Mouse (Mus musculus) T-helper 17 cell (primary cell): ENCODE data around the gene Stag3.

Experiments
- in situ Hi-C, 2 experiments: fragments of 300-600 bp; cut with MboI, MseI; formaldehyde crosslinking; loops; 1 replicate in 1 of 2; 2 replicates in 1 of 2; pipeline ENCODE4 v1.15.1; 2025; ENCODE audit warnings: high pct_unique_total_duplicates in 2 of 2

Gene Stag3

DNA sequence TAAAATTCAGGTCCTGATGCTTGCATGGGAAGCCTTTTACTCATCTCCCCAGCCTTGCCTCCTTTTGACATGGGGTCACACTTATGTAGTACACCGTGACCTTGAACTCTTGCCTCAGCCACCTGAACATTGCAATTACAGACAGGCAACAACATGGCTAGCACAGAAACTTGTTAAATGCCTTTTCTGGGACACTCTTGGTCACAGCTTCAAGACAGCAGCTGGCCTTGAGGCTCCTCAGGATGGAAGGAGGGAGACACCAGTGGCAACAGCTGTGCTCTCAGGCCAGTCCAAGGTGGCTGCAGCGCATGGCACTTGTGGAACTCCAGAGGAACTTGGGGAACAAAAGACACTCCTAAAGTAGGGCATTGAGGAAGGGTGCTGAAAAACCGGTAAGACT, 12.9 kb upstream of the Stag3 start:
- in situ Hi-C loops: no loop called here

DNA sequence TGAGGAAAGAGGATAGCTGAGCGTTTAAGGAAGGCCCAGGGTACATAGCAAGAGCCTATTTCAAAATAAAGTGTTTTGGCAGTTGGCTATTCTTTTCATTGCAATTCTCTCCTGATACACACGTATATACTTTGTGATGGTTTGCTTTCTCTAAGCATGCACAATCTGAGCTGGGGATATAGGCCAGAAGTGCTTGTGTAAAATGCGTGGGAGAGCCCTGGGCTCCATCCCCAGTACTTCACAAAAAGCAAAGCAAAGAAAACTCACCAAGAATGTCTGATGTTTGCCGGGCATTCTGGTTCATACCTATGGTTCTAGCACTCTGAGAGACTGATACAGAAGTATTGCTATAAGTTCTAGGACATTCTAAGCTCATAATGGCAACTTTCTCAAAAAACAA, 11.1 kb upstream of the Stag3 start:
- in situ Hi-C loops: no loop called here

DNA sequence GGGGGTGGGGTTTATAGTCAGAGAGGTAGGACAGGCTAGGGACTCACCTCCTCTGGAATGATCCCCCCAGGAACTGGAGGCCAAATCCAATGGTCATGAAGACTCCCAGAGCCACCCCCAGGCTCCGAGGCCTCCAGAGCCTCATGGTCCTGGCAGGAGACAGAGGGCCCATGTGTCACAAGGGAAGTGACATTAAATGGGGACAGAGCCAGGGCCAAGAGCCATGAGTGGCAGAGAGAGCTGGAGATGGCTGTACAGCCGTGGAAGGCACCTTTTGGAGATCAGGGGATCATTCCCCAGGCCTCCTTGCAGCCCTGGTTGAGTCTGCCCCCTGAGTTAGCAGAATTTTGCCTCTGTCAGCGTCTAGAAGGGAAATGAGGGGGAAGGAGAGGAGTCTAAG, 8.8 kb upstream of the Stag3 start:
- in situ Hi-C loops: loop anchor here in 1 of 2 experiments (10.0 kb wide), 1 partner anchor 354 kb away; the partner anchor contains the start of gene A430033K04Rik

DNA sequence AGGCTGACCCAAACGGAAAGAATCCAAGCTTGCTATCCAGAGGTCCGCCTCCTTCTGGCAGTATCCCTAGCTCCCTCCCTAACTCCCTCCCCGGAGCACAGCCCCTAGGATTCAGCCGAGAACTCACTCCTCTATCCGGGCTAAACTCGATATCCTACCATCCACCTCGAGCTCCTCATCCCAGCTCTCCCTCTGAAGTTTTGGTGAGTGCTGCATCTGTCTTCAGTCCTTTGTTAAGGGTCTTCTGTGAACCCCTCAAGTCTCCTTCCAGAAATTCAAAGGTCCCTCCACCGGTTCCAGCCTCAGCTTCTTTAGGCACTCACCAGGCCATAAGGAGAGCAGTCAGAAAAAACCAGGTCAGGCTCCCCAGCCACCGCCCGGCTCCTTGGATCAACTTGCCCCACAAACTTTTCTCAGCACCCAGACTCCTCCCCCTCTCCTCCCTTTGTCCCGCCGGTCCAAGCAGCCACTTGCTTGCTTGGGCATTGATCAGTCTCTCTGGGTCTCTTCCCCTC, 7.6 kb upstream of the Stag3 start, which contains the start of gene Gal3st4:
TSS of gene Gal3st4 (minus strand) at position 432 of the 515 bp plus-strand sequence.
- in situ Hi-C loops: loop anchor here in 1 of 2 experiments (10.0 kb wide), 1 partner anchor 352 kb away; the partner anchor contains the start of gene A430033K04Rik

DNA sequence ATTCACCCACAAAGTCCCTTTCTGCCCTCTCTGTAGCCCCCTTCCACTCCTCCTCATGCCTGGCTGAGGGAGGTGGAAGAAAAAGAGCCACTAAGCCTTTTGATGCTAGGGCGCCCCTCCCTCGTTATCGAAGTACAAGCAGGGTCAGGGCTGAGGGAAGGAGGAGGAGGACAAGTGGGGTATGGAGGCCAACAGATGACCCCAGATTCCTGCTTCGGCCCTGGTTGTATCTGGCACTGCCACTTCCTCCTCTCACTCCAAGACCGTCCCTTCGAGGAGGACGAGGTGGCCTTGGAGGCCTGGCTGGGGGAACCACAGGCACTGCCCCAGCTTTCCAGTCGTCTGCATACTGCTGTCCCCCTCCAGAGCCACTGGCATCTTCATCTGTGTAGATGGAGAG, 5.9 kb upstream of the Stag3 start:
- in situ Hi-C loops: loop anchor here in 1 of 2 experiments (10.0 kb wide), 1 partner anchor 351 kb away; the partner anchor contains the start of gene A430033K04Rik

DNA sequence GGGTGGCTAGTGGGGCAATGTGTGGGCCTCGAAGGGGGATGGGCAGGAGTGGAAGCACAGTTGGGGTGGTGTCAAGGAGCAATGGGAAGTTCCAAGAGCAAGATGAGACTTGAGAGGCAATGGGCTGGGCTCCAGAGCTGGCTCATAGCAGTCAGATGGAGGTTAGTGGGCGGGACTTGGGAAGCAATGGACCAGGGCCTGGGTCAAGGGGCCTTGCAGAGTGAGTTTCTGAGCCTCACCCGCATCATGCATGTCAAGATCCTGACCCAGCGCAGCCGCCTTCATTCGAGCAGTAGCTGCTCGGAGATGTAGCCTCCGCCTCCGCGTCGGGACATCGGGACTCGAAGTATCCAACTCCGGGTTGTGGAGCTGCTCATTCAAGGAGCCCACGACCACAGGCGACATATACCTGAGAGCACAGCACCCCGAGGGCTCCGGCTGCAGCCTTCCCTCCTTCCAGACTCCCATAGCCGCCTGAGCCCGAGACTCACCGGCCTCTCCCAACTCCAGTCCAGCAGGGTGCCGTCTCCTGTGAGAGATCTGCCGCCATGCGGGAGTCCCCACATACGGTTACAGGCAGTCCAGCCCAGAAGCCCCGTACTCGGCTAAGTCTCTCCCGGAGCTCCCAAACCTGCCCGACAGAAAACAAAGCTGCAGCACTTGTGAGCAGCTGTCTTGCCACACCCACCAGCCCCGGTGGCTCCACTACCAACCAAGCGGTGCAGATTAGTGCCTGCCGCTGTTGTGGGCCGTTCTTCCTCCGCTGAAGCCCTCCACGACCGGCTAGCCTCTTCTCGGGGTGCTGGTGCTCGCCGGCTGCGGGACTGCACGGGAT, 4.6 kb upstream of the Stag3 start:
- in situ Hi-C loops: loop anchor here in 1 of 2 experiments (10.0 kb wide), 1 partner anchor 349 kb away; the partner anchor contains the start of gene A430033K04Rik

DNA sequence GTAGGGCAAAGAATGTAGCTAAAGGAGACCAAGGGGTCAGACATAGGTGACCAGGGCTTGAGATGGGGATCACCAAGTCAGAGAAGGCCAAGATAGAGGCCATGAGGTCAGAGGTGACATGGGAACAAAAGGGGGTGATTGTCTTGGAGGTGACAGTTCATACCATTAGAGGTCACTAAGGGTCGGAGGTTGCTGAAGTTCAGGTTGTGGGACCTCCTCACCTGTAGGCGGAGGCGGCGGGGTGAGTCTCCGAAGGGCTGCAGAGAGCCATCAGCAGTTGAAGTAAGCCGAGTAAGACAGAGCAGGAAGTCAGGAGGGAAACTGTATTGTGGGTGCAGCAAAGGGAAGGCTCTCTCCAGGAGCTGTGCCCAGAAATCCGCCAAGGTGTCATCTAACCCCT, 2.0 kb upstream of the Stag3 start:
- in situ Hi-C loops: loop anchor here in 1 of 2 experiments (10.0 kb wide), 1 partner anchor 347 kb away; the partner anchor contains the start of gene A430033K04Rik

DNA sequence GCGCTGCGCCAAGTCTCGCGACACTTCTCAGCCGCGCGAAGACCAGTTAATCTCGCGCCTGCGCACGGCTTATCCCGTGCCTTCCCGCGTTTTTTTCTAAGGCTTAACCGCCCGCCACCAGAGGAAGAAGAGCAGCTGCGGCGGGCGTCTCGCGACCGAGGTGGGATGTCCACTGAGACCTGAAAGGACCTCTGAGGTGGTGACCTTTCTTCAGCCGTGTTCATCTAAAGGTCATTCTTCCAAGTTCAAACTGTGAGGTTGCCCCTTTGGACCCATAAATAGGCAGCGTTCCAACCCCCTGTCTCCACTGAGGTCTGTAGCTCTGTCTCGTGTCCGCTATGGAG, 357 bp downstream of the Stag3 start:
- in situ Hi-C loops: loop anchor here in 1 of 2 experiments (10.0 kb wide), 1 partner anchor 374 kb away; no protein-coding TSS in a partner anchor

DNA sequence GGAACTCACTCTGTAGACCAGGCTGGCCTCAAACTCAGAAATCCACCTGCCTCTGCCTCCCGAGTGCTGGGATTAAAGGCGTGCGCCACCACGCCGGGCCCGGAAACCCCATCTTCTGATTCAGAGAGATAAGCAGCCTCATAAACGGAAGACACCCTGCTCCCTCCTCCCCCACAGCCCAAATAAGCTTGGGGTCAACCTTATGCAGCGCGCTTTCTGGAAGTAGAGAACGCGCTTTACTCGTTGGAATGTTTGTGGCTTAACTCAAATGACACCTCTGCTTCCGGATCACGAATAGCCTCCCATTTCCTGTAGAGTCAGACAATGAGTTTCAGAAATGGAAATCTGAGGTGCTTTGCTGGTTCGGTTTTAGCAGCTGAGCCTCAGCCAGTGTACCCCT, 789 bp downstream of the Stag3 start:
- in situ Hi-C loops: loop anchor here in 1 of 2 experiments (10.0 kb wide), 1 partner anchor 374 kb away; no protein-coding TSS in a partner anchor

DNA sequence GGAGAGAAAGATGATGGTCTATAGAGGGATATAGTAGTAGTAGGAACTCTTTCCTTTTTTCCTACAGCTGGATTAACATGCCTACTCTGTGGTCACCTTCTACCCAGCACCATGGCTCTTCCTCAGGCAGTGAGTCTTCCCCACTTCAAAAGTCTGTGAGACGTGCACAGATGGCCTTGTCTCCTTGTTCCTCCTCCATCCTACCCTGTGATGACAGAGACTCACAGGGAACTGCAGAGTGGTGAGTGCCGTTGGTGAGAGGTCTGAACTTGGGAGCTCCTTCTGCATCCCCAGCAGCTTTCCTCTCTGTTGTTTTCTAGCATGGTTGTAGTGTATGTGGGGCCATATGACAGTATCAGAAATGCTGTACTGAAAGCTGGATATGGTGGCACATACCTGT, 1.8 kb downstream of the Stag3 start:
- in situ Hi-C loops: loop anchor here in 1 of 2 experiments (10.0 kb wide), 1 partner anchor 373 kb away; no protein-coding TSS in a partner anchor

DNA sequence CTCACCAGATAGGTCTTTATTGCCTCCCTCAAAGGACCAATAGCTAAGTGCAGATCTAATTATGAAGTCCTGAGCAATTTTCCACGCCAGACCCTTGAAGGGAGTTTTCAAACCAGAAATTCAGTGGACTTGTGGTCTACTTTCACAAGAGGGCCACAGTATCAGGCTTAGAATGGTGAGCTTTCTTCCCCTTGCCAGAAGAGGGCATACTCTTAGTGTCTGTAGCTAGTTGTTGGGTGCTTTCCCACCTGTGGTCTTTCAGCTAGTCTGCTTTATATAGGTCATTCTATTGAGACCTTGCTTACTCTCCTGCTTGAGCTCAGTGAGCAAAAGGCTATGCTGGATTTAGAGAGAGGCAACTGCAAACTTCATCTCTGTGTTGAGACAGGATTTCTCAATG, 3.5 kb downstream of the Stag3 start:
- in situ Hi-C loops: loop anchor here in 1 of 2 experiments (10.0 kb wide), 1 partner anchor 371 kb away; no protein-coding TSS in a partner anchor

DNA sequence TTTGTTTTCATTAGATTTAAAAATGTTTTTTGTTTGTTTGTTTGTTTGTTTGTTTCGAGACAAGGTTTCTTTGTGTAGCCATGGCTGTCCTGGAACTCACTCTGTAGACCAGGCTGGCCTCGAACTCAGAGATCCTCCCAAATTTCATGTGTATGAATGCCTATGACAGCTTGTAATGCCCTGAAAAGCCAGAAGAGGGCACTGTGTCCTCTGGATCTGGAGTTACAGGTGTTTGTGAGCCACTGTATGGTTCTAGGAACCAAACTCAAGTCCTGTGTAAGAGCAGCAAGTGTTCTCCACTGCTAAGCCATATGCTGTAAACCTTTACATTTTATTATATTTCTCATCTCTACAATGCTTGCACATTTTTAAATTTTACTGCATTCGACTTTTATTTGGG, 7.8 kb downstream of the Stag3 start:
- in situ Hi-C loops: loop anchor here in 1 of 2 experiments (10.0 kb wide), 1 partner anchor 367 kb away; no protein-coding TSS in a partner anchor

DNA sequence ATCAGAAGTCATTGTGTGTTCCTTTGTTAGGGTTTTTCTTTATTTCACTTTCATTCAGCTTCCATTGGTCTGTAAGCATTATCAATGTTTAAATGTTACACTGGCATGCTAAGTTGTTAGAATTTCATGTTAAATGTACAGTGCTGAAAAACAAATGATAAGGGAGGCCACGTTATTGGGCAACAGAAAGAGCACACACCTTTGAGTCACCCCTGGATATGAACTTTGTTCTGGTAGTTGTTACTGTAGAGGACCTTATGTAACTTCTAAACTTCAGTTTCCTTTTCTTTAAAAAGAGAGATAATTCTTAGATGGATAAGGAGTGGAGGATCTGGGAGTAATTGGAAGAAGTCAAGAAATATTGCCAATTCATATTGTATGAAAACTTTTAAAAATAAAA, 11.6 kb downstream of the Stag3 start:
- in situ Hi-C loops: no loop called here

DNA sequence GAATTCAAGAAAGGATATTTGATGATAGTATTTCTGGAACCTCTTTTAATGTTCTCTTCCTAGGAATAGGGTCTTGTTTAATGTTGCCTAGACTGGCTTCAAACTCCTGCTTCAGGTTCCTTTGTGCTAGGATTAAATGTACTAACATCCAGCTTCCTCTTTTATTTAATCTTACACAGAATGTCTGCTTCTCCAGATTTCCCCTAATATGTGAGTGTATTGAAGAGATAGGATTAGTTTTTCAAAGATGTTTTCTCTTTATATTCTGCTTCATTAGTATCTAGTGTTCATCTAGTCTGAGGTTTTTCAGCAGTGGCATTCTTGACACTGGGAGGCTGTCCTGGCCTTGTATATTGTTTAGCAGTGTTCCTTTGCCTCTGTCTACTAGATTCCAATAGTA, 14.1 kb downstream of the Stag3 start:
- in situ Hi-C loops: no loop called here

DNA sequence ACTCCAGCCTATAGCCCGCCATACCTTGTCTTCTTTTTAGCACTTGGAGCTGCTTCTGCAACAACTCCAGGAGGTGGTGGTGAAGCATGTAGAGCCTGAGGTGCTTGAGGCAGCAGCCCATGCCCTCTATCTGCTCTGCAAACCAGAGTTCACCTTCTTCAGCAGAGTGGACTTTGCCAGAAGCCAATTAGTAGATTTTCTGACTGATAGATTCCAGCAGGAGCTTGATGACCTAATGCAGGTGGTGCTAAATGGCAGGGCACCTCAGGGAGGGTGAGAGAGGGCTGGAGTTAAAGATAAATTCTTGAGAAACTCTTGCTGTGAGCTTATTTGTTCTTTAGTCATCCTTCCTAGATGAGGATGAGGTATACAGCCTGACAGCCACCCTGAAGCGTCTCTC, 19.6 kb downstream of the Stag3 start:
- in situ Hi-C loops: no loop called here

DNA sequence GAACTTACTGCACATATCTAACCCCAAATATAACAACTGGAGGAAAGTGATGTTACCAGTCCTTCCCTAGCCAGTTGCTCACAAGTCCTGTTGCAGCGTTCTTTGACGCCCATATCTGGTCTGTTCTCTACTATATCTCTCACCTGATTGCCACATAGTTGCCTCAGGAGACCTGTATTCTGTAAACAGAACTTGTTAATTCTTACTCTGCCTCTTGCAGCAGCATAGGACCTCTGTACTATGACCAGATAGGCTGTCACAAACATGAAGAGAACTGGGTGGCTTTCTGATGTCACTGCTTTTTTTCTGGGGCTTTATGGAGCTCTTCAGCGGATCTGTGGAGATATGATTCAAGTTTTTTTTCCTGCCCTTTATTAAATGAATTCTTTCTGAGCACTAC, 32.8 kb downstream of the Stag3 start:
- in situ Hi-C loops: no loop called here

DNA sequence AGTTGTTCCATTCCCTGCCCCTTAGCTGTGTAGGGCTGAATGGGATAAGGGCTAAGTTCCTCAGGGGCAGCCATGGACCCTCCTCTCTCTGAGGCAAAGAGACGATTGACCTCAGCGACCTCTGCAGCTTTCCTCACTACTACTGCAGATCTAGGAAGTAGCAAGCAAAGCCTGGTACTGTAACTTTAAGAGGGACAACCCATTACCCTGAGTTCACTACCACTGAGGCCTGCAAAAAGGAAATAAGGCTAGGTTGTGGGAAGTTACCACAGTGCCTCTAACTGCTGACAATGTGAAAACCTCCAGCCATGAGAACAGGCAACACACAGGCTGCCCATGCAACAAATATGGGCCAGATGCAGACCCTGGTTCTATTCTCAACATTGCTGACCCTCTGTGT, 61.6 kb downstream of the Stag3 start, which contains the start of gene Pvrig:
TSS of gene Pvrig (plus strand) at position 301 of the 400 bp plus-strand sequence.
- in situ Hi-C loops: loop anchor here in 1 of 2 experiments (25.0 kb wide), 1 partner anchor 1271 kb away; no protein-coding TSS in a partner anchor

DNA sequence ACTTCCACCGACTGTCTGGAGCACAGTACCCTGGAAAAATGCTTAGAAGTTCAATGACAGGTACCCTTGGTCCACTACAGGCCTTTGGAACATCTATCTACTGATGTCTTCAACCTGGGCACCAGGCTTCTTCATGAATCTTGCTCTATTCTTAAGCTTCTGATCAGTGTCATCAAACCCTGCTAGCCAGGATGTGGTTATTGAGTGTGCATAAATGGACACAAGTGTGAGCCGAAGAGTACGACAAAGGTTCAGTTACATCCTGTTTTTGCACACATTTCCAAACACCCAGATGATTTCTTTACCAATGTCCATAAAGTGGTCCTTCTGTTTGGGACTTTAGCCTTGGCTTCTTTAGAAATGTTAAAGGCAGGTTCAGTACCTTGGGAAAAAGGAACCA, 63.2 kb downstream of the Stag3 start:
- in situ Hi-C loops: loop anchor here in 1 of 2 experiments (25.0 kb wide), 1 partner anchor 1269 kb away; no protein-coding TSS in a partner anchor
